Mouse (Mus musculus) hindbrain, embryonic 14.5 days (tissue): ENCODE measurements around the gene Abat. TPM values are rescaled to one million over a fixed set of nuclear protein-coding genes. Genes with fewer than 3 reads are reported as not detected.
A peak's percentile ranks its signal among the peaks of the same experiment; 100 is the strongest.
"Not testable (repeated sequence)": the region's sequence is repeated elsewhere in the genome, so short reads cannot be mapped to it uniquely, and the experiment has no call there.

Source experiments
- ATAC-seq: fragments of 200-750 bp; cut with Nextera tagmentation; 2 replicates; pipeline ENCODE4 v1.8.0; 2017; ENCODE audit warnings: moderate number of reproducible peaks, mild to moderate bottlenecking, moderate TSS enrichment, moderate library complexity; ENCODE audit not compliant: low FRiP score
- DNase-seq: peaks from one replicate; pipeline ENCODE4 v3.0.0-alpha.2; 2015; ENCODE audit warnings: low spot score
- H3K27ac ChIP-seq: fragments of 300-500 bp; sonication (generic); 2 replicates; pipeline ENCODE4 v1.5.1; 2014; ENCODE audit warnings: mild to moderate bottlenecking, moderate library complexity
- H3K27me3 ChIP-seq: fragments of 300-500 bp; sonication (generic); 2 replicates; pipeline ENCODE4 v1.6.1; 2014; ENCODE audit warnings: mild to moderate bottlenecking, low read length, mixed read lengths; ENCODE audit not compliant: control insufficient read depth, insufficient read depth
- H3K36me3 ChIP-seq: fragments of 300-500 bp; sonication (generic); replicated peaks from 2 replicates; pipeline ENCODE4 v1.6.1; 2014; ENCODE audit not compliant: control insufficient read depth, insufficient read depth
- H3K4me1 ChIP-seq: fragments of 300-500 bp; sonication (generic); replicated peaks from 2 replicates; pipeline ENCODE4 v1.6.1; 2014; ENCODE audit warnings: antibody characterized with exemption, low read length, mixed read lengths; ENCODE audit not compliant: control insufficient read depth, insufficient read depth
- H3K4me2 ChIP-seq: fragments of 300-500 bp; sonication (generic); replicated peaks from 2 replicates; pipeline ENCODE4 v1.6.1; 2014; ENCODE audit warnings: mild to moderate bottlenecking, moderate library complexity
- H3K4me3 ChIP-seq: fragments of 300-500 bp; sonication (generic); replicated peaks from 2 replicates; pipeline ENCODE4 v1.5.1; 2014; ENCODE audit warnings: mild to moderate bottlenecking, low read length
- H3K9ac ChIP-seq: fragments of 300-500 bp; sonication (generic); 2 replicates; pipeline ENCODE4 v1.6.1; 2014
- H3K9me3 ChIP-seq: fragments of 300-500 bp; sonication (generic); 2 replicates; pipeline ENCODE4 v1.6.1; 2016; ENCODE audit warnings: low read length; ENCODE audit not compliant: control insufficient read depth
- WGBS: fragments of 180-500 bp; shearing (Covaris S2); extraction: QIAGEN DNeasy Blood & Tissue Kit; methylation state at CpG from one replicate; pipeline ENCODE4 v1.1.7; 2014; 5-methylcytosine and 5-hydroxymethylcytosine counted together
- polyA plus RNA-seq: library from polyadenylated mRNA; unstranded; fragments of >200 nt; fragmentation: Nextera tagmentation; extraction: Ambion mirVana; gene quantifications from 2 replicates; pipeline ENCODE4 v1.2.1, GENCODE M21; 2014

The Abat gene
- polyA plus RNA-seq, 1 experiment from 2014 or later = 69.5 TPM

DNA sequence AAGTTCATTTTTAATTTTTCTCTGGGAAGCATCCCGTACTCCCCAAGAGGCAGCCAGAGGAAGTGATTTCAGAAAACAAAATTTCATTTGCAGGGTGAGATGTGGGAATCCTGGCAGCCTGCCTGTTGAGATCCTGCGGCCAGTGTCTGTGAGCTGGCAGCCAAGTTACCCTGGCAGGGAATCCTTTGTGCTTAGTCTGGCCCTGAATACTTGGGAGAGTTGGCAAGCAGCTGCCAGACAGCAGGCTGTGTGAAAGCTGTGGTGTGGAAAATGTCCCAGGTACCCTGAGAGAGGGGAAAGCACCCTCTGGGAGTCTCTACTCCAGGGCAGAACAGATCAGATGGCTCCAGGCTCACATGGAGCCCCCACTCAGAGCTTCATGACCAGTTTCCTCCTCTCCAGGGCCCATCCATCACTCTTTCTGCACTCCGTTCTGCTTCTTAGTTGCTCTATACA lies 27.7 kb downstream of the Abat start:
- peak overlapping the region; percentile 22; the same call in 1 of the 2 replicates for H3K9ac ChIP-seq
- H3K27me3 ChIP-seq = no peaks in the 10 kb centered on the region
- H3K4me2 ChIP-seq = peak overlapping the region; percentile 31
- H3K4me3 ChIP-seq = no peak overlapping the region
- peak overlapping the region; percentile 93 for H3K27ac ChIP-seq
- 0 out of 2 replicates have a peak, but pooled peaks cover 3% of the 10 kb centered on the region for H3K36me3 ChIP-seq
- peaks cover 37% of the 10 kb centered on the region for H3K4me1 ChIP-seq
- no peaks in the 10 kb centered on the region for H3K9me3 ChIP-seq
- peak; percentile 77 for ATAC-seq
- peak; percentile 79 for DNase-seq
- WGBS = 20% methylated on average over 3 of the region's 3 CpGs

GRCm38 (mm10) chr16:8547836-8548235 lies 34.6 kb downstream of the Abat start:
- Histone ChIP-seq H3K4me3 (no peak overlapping the region), H3K27ac (no peak overlapping the region), H3K9me3 (no peaks in the 10 kb centered on the region), H3K27me3 (no peaks in the 10 kb centered on the region), H3K4me1 (no peaks in the 10 kb centered on the region), H3K36me3 (no peaks in the 10 kb centered on the region; the same call in 1 of the 2 replicates), H3K4me2 (no peak overlapping the region), H3K9ac (no peak overlapping the region)
- 96% methylated on average over 2 of the region's 2 CpGs for WGBS
- ATAC-seq (no peak), DNase-seq (no peak)

- no peak overlapping the region for H3K4me3 ChIP-seq
- no peak overlapping the region for H3K4me2 ChIP-seq
- DNase-seq (no peak), ATAC-seq (no peak)
- no peaks in the 10 kb centered on the region for H3K4me1 ChIP-seq
- WGBS = 67% methylated on average over 9 of the region's 9 CpGs
- no peak overlapping the region for H3K27ac ChIP-seq
- no peaks in the 10 kb centered on the region for H3K9me3 ChIP-seq
- no peaks in the 10 kb centered on the region; the same call in 1 of the 2 replicates for H3K36me3 ChIP-seq
- H3K27me3 ChIP-seq = no peaks in the 10 kb centered on the region
- H3K9ac ChIP-seq = no peak overlapping the region
Measured at GRCm38 (mm10) chr16:8549506-8549905, 36.3 kb downstream of the Abat start.

DNA sequence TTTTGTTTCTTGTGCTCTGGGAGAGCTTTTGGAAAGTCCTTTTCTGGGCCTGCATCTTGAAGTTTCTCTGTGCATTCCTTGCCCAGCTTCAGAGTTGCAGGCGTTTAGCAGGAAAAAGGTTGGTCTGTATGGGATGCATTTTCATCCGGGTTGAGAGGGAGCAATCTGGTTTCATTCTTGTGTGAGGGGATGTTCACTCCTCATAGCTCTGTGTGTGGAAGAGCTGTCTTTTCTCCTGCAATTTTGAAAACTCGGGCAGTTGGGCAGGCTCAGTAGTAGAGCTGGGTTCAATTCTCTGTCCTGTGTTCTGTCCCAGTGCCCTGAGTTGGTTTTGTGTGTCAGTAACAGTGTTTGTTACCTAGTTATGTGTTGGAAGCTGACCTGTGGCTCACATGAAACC lies 41.1 kb downstream of the Abat start:
- no peaks in the 10 kb centered on the region; the same call in 1 of the 2 replicates for H3K36me3 ChIP-seq
- H3K27ac ChIP-seq = no peak overlapping the region
- H3K4me3 ChIP-seq = no peak overlapping the region
- no peaks in the 10 kb centered on the region for H3K27me3 ChIP-seq
- DNase-seq = no peak
- WGBS = 89% methylated on average over 3 of the region's 3 CpGs
- no peak overlapping the region for H3K9ac ChIP-seq
- no peaks in the 10 kb centered on the region for H3K4me1 ChIP-seq
- ATAC-seq = no peak
- 0 out of 2 replicates have a peak, but pooled peaks cover 2% of the 10 kb centered on the region for H3K9me3 ChIP-seq
- H3K4me2 ChIP-seq = no peak overlapping the region

DNA sequence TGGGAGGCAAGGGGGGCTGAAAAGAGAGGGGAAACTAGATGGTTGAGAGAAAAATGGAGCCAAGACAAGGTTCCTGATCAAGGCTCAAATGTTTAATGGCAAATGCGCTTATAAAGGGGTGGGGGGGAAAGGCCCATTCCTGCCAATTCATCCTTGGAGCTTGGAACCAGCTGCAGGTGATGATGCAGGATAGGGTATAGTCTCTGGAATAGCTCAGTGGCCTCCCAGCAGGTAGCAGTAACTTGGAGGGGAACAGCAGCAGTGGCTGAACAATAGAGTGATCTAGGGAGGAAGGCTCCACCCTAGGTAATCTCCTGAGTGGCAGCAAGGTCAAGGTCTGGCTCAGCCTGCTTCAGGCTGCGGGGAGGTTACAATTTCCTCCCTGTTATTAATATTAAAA lies 41.5 kb downstream of the Abat start:
- not testable (repeated sequence) for H3K4me2 ChIP-seq, H3K9me3 ChIP-seq, H3K4me3 ChIP-seq, ATAC-seq, H3K9ac ChIP-seq, H3K27ac ChIP-seq, H3K27me3 ChIP-seq, H3K36me3 ChIP-seq, H3K4me1 ChIP-seq, DNase-seq
- WGBS = 97% methylated on average over 2 of the region's 2 CpGs

- not testable (repeated sequence) for H3K9ac ChIP-seq, DNase-seq, H3K36me3 ChIP-seq, ATAC-seq, H3K27me3 ChIP-seq, H3K9me3 ChIP-seq, H3K4me1 ChIP-seq, H3K4me3 ChIP-seq, H3K27ac ChIP-seq, H3K4me2 ChIP-seq
- WGBS = 71% methylated on average over 3 of the region's 3 CpGs
Measured at GRCm38 (mm10) chr16:8555371-8555770, 42.1 kb downstream of the Abat start.

DNA sequence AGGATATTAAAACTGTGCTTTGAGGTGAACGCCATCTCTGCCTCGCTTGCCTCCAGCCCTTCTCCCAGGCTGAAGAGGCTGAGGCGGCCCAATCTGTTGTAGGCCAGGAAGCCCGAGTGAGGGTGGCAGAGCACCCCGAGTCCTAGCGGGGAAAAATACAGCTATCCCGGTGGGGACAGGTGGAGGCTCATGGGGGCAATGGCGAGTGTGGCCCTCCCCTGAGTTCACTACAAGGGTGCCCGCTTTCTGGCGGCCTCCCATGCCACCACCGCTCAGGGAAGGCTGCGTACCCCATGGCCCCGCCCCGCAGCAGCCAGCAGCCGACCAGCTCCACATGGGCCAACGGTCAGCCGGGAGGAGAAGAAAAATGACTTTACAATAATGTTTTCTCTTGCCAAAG lies 46.9 kb downstream of the Abat start:
- Histone ChIP-seq H3K9me3 (peaks cover 7% of the 10 kb centered on the region), H3K9ac (no peak overlapping the region), H3K4me2 (no peak overlapping the region), H3K36me3 (no peaks in the 10 kb centered on the region), H3K4me1 (no peaks in the 10 kb centered on the region), H3K27me3 (no peaks in the 10 kb centered on the region), H3K4me3 (no peak overlapping the region), H3K27ac (no peak overlapping the region)
- ATAC-seq = no peak
- DNase-seq = no peak
- WGBS = 94% methylated on average over 17 of the region's 17 CpGs

- DNase-seq, H3K4me2 ChIP-seq, H3K9ac ChIP-seq, H3K9me3 ChIP-seq, H3K27me3 ChIP-seq, ATAC-seq, H3K4me1 ChIP-seq, H3K4me3 ChIP-seq, H3K36me3 ChIP-seq, H3K27ac ChIP-seq: not testable (repeated sequence)
- 40% methylated on average over 4 of the region's 4 CpGs for WGBS
Measured at GRCm38 (mm10) chr16:8561101-8561500, 47.9 kb downstream of the Abat start.

- not testable (repeated sequence) for H3K4me1 ChIP-seq, H3K9me3 ChIP-seq, H3K4me2 ChIP-seq, H3K9ac ChIP-seq, ATAC-seq, H3K27ac ChIP-seq, H3K36me3 ChIP-seq, DNase-seq, H3K4me3 ChIP-seq, H3K27me3 ChIP-seq
- 37% methylated on average over 4 of the region's 4 CpGs for WGBS
Measured at GRCm38 (mm10) chr16:8561856-8562255, 48.6 kb downstream of the Abat start.

- 62% methylated on average over 3 of the region's 3 CpGs for WGBS
- H3K9ac ChIP-seq, H3K4me3 ChIP-seq, H3K27ac ChIP-seq, DNase-seq, H3K27me3 ChIP-seq, H3K4me2 ChIP-seq, H3K36me3 ChIP-seq, H3K4me1 ChIP-seq, ATAC-seq, H3K9me3 ChIP-seq: not testable (repeated sequence)
Measured at GRCm38 (mm10) chr16:8562827-8563226, 49.6 kb downstream of the Abat start.
